Mouse (Mus musculus) forebrain, embryonic 15.5 days (tissue): ENCODE measurements around the gene Armc7. TPM values are rescaled to one million over a fixed set of nuclear protein-coding genes. Genes with fewer than 3 reads are reported as not detected.
A peak's percentile ranks its signal among the peaks of the same experiment; 100 is the strongest.

Experiments
- ATAC-seq: fragments of 200-750 bp; cut with Nextera tagmentation; replicated peaks from 2 replicates; pipeline ENCODE4 v1.8.0; 2017; ENCODE audit warnings: mild to moderate bottlenecking, moderate TSS enrichment, moderate library complexity
- H3K27ac ChIP-seq: fragments of 300-500 bp; sonication (generic); replicated peaks from 2 replicates; pipeline ENCODE4 v1.5.1; 2015; ENCODE audit warnings: mild to moderate bottlenecking, inconsistent platforms
- H3K27me3 ChIP-seq: fragments of 300-500 bp; sonication (generic); 2 replicates; pipeline ENCODE4 v1.6.1; 2015; ENCODE audit warnings: inconsistent platforms
- H3K36me3 ChIP-seq: fragments of 300-500 bp; sonication (generic); 2 replicates; pipeline ENCODE4 v1.6.1; 2015; ENCODE audit warnings: mild to moderate bottlenecking, inconsistent platforms
- H3K4me1 ChIP-seq: fragments of 300-500 bp; sonication (generic); 2 replicates; pipeline ENCODE4 v1.6.1; 2015; ENCODE audit warnings: inconsistent platforms
- H3K4me2 ChIP-seq: fragments of 300-500 bp; sonication (generic); replicated peaks from 2 replicates; pipeline ENCODE4 v1.6.1; 2015; ENCODE audit warnings: mild to moderate bottlenecking, inconsistent platforms
- H3K4me3 ChIP-seq: fragments of 300-500 bp; sonication (generic); 2 replicates; pipeline ENCODE4 v1.5.1; 2015; ENCODE audit warnings: mild to moderate bottlenecking, inconsistent platforms
- H3K9ac ChIP-seq: fragments of 300-500 bp; sonication (generic); replicated peaks from 2 replicates; pipeline ENCODE4 v1.6.1; 2015; ENCODE audit warnings: mild to moderate bottlenecking, inconsistent platforms
- H3K9me3 ChIP-seq: fragments of 300-500 bp; sonication (generic); 2 replicates; pipeline ENCODE4 v1.6.1; 2016; ENCODE audit warnings: inconsistent platforms
- WGBS: fragments of 180-500 bp; shearing (Covaris S2); methylation state at CpG from one replicate; pipeline ENCODE4 v1.1.7; 2015; ENCODE audit warnings: mixed read lengths; 5-methylcytosine and 5-hydroxymethylcytosine counted together
- polyA plus RNA-seq: library from polyadenylated mRNA; unstranded; fragments of >200 nt; fragmentation: Nextera tagmentation; extraction: Ambion mirVana; gene quantifications from 2 replicates; pipeline ENCODE4 v1.2.1, GENCODE M21; 2015

The Armc7 gene
- 15.6 and 16.1 TPM in 2 replicates for polyA plus RNA-seq

GRCm38 (mm10) chr11:115475025-115475757, at the start of gene Armc7:
Gene Armc7 (plus strand): TSS chr11:115475667.
- under 1% methylated on average over 26 of the region's 26 CpGs for WGBS
- Histone ChIP-seq H3K27me3 (no peaks in the 10 kb centered on the region), H3K9me3 (no peaks in the 10 kb centered on the region), H3K4me2 (peak within 1 kb of the TSS; percentile 96), H3K27ac (peak within 1 kb of the TSS; percentile 87), H3K36me3 (0 out of 2 replicates have a peak, but pooled peaks cover 3% of the 10 kb centered on the region), H3K4me3 (peak within 1 kb of the TSS; percentile 95), H3K4me1 (peaks cover 31% of the 10 kb centered on the region), H3K9ac (peak within 1 kb of the TSS; percentile 78)
- peak; percentile 98 for ATAC-seq

- Histone ChIP-seq H3K4me2 (no peak overlapping the region), H3K27me3 (no peaks in the 10 kb centered on the region), H3K36me3 (peaks cover 25% of the 10 kb centered on the region), H3K4me1 (peaks cover 21% of the 10 kb centered on the region), H3K9ac (no peak overlapping the region), H3K9me3 (no peaks in the 10 kb centered on the region), H3K4me3 (no peak overlapping the region), H3K27ac (no peak overlapping the region)
- ATAC-seq: no peak
- WGBS: 89% methylated on average over 6 of the region's 6 CpGs
Measured at GRCm38 (mm10) chr11:115425671-115426070, 49.8 kb upstream of the Armc7 start.

GRCm38 (mm10) chr11:115427482-115428331, 47.8 kb upstream of the Armc7 start:
- H3K4me1 ChIP-seq: peaks cover 11% of the 10 kb centered on the region
- H3K36me3 ChIP-seq: peaks cover 41% of the 10 kb centered on the region
- no peaks in the 10 kb centered on the region for H3K27me3 ChIP-seq
- peak overlapping the region; percentile 27 for H3K9ac ChIP-seq
- ATAC-seq: peak; percentile 72
- H3K4me2 ChIP-seq: peak overlapping the region; percentile 39
- H3K9me3 ChIP-seq: no peaks in the 10 kb centered on the region
- H3K27ac ChIP-seq: peak overlapping the region; percentile 66
- 32% methylated on average over 20 of the region's 20 CpGs for WGBS
- H3K4me3 ChIP-seq: peak overlapping the region; percentile 10; the same call in 1 of the 2 replicates

DNA sequence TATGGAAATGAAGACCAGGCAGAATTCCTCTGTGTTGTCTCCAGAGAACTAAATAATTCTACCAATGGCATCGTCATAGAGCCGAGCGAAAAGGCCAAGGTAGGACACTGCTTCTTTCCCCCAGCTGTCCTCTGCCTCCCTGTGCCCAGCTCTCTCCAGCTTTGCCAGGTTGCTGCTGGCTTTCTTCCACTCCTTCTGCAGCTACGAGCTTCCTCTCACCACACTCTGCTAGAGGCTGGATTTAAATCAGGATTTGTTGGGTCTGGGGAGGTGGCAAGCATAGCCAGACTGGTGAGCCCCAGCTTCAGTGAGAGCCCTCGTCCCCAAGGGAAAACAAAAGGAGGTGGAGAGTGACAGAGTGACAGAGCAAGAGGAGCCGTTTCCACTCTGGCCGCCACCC, 46.2 kb upstream of the Armc7 start:
- Histone ChIP-seq H3K9ac (no peak overlapping the region), H3K9me3 (no peaks in the 10 kb centered on the region), H3K27ac (no peak overlapping the region), H3K4me3 (no peak overlapping the region), H3K4me2 (no peak overlapping the region), H3K27me3 (no peaks in the 10 kb centered on the region), H3K36me3 (peaks cover 41% of the 10 kb centered on the region), H3K4me1 (peaks cover 11% of the 10 kb centered on the region)
- no peak for ATAC-seq
- WGBS: 86% methylated on average over 7 of the region's 7 CpGs

DNA sequence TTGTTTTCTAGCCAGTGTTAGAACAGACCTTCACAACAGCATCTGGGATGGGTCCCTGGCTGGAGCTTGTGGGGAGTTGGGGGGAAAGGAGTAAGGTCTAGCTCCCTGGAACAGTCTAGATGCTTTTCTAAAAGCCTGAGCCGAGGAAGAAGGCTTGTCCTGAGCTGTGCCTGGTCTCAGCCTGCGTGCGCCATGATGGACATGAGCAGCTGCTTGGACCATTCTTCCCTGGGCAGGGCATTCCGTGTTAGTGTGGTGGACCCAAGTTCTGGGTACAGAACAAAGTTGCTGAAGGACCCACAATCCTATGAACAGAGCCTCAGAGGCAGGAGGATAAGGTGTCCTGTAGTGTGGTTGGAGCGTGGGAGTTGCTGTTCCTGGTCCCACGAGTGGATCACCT, 44.9 kb upstream of the Armc7 start:
- no peak for ATAC-seq
- H3K27ac ChIP-seq: no peak overlapping the region
- no peak overlapping the region for H3K9ac ChIP-seq
- H3K9me3 ChIP-seq: no peaks in the 10 kb centered on the region
- WGBS: 96% methylated on average over 6 of the region's 6 CpGs
- H3K4me2 ChIP-seq: no peak overlapping the region
- no peak overlapping the region for H3K4me3 ChIP-seq
- H3K4me1 ChIP-seq: peaks cover 14% of the 10 kb centered on the region
- H3K36me3 ChIP-seq: peaks cover 37% of the 10 kb centered on the region
- no peaks in the 10 kb centered on the region for H3K27me3 ChIP-seq

DNA sequence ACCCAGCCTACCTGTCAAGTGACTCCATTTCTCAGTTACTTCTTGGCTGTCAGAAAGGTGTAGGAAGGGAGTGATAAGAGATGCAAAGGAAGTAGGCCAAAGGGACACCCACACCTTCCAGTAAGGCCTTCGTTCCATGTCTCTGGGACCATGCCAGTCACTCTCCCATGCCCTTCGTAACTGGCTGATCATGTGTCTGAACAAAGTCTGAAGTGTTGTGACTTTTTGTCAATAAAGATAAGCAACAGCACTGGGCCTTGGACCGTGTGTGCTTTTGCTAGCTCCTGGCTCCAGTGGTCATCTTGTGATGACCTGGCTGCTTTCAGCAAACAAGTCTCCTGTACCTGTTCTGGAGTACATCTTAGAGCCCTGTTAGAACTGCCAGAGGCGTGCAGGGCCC, 42.7 kb upstream of the Armc7 start:
- H3K9me3 ChIP-seq: no peaks in the 10 kb centered on the region
- H3K9ac ChIP-seq: no peak overlapping the region
- H3K36me3 ChIP-seq: peaks cover 27% of the 10 kb centered on the region
- 80% methylated on average over 4 of the region's 4 CpGs for WGBS
- no peaks in the 10 kb centered on the region for H3K27me3 ChIP-seq
- no peak for ATAC-seq
- H3K27ac ChIP-seq: no peak overlapping the region
- H3K4me2 ChIP-seq: no peak overlapping the region
- H3K4me3 ChIP-seq: no peak overlapping the region
- peaks cover 15% of the 10 kb centered on the region for H3K4me1 ChIP-seq

- Histone ChIP-seq H3K4me3 (no peak overlapping the region), H3K9me3 (no peaks in the 10 kb centered on the region), H3K4me2 (no peak overlapping the region), H3K27ac (no peak overlapping the region), H3K9ac (no peak overlapping the region), H3K4me1 (peaks cover 12% of the 10 kb centered on the region), H3K27me3 (no peaks in the 10 kb centered on the region), H3K36me3 (peaks cover 27% of the 10 kb centered on the region)
- ATAC-seq: no peak
- WGBS: 86% methylated on average over 6 of the region's 6 CpGs
Measured at GRCm38 (mm10) chr11:115433342-115433741, 42.1 kb upstream of the Armc7 start.

DNA sequence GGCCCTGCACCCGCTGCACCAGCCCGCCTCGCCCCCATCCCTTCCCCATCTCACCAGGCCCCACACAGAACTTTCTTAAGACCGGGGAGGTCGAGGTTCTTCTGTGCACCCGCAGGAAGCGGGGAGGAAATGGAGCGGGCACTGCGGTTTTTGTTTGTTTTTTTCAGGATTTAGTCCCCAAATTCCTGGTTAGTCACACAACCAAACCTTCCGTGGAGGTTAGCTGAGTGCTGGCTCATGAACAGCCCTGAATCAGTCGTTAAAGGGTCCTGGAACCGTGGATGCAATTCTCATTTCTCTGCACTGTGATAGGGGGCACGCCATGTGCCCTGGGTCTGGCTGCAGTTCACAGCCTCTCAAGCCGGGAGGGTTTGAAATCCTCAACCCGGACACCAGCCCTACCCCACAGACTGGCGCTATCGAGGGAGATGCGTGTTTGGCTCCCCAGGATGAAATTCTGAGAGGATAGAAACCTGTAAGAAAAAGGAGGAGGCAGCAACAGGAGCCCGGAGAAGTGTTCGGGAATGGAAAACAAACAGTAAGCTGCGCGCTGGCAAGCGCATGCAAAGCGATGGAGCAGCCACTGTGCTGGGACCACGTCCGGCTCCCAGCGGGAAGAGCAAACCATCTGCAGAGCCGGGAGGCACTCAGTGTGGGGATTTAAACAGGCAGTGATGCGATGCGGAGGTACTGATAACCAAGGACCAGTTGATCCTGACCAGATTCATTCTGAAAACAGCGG, 39.7 kb upstream of the Armc7 start:
- Histone ChIP-seq H3K4me3 (peak overlapping the region; percentile 22), H3K9me3 (no peaks in the 10 kb centered on the region), H3K9ac (peak overlapping the region; percentile 31; the same call in 1 of the 2 replicates), H3K4me2 (peak overlapping the region; percentile 47), H3K27ac (no peak overlapping the region), H3K4me1 (peaks cover 12% of the 10 kb centered on the region), H3K27me3 (no peaks in the 10 kb centered on the region), H3K36me3 (peaks cover 15% of the 10 kb centered on the region)
- no peak for ATAC-seq
- WGBS: 6% methylated on average over 31 of the region's 31 CpGs

DNA sequence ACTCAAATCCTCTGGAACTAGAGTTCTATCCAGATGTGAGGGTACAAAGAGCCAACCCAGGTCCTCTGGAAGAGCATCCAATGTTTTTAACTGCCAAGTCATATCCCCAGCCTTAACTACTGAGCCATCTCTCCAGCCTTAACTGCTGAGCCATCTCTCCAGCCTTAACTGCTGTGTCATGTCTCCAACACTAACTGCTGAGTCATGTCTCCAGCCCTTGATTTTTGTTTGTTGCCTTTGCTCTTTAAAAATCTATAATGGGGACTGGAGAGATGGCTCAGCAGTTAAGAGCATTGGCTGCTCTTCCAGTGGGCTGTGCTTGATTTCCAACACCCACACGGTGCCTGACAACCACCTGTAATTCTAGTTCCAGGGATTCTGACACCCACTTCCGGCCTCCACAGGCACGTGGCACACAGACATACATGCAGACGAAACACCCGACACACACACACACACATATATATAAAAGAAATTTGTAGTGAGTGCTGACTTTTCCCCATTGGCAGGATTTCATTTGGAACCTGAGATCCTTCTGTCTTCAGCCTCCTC, 37.8 kb upstream of the Armc7 start:
- Histone ChIP-seq H3K4me2 (no peak overlapping the region), H3K27me3 (no peaks in the 10 kb centered on the region), H3K9ac (no peak overlapping the region), H3K4me1 (peaks cover 12% of the 10 kb centered on the region), H3K4me3 (no peak overlapping the region), H3K36me3 (no peaks in the 10 kb centered on the region), H3K27ac (no peak overlapping the region), H3K9me3 (no peaks in the 10 kb centered on the region)
- 84% methylated on average over 5 of the region's 5 CpGs for WGBS
- ATAC-seq: no peak

GRCm38 (mm10) chr11:115439326-115439725, 36.1 kb upstream of the Armc7 start:
- Histone ChIP-seq H3K36me3 (no peaks in the 10 kb centered on the region), H3K9me3 (no peaks in the 10 kb centered on the region), H3K4me1 (peaks cover 12% of the 10 kb centered on the region), H3K9ac (no peak overlapping the region), H3K27ac (no peak overlapping the region), H3K4me3 (no peak overlapping the region), H3K4me2 (no peak overlapping the region), H3K27me3 (no peaks in the 10 kb centered on the region)
- no peak for ATAC-seq
- WGBS: 84% methylated on average over 3 of the region's 3 CpGs

DNA sequence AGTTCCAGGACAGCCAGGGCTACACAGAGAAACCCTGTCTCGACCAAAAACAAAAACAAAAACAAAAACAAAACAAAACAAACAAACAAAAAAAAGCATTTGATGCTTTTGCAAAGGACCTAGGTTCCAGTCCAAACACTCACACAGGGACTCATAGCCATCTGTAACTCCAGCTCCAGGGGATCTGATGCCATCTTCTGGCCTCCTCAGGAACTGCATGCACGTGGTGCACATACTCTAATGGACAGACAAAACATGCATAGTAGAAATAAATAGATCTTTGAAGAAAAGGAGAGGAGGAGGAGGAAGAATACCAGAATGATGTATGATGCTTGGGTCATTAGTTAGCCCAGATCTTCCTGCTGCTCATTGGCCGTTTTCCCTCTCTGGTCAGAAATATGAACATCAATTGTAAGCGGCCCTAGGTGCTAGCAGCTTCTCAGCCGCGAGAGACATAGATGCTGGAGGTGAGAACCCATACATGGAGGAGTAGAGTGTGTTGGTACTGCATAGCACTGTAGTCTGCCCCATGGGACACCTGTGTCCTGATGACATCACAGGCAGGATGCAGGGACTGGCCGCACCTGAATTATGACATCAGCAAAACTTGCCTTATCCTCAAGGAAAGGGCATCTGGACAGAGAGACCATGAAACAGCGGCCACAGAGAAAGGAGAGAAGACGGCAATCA, 35.4 kb upstream of the Armc7 start, which contains the start of gene Trim80:
Gene Trim80, plus strand, starts transcription at position 640 of the 690 bp plus-strand sequence.
- Histone ChIP-seq H3K9me3 (no peaks in the 10 kb centered on the region), H3K4me2 (no peak within 1 kb of the TSS), H3K36me3 (no peaks in the 10 kb centered on the region), H3K9ac (no peak within 1 kb of the TSS), H3K27me3 (no peaks in the 10 kb centered on the region), H3K4me3 (no peak within 1 kb of the TSS), H3K4me1 (peaks cover 12% of the 10 kb centered on the region), H3K27ac (no peak within 1 kb of the TSS)
- ATAC-seq: no peak
- WGBS: 95% methylated on average over 9 of the region's 9 CpGs
